Mouse (Mus musculus) limb, embryonic 10.5 days (tissue): ENCODE measurements at regions not wholly inside any gene's neighbourhood (a gene's known extent, or its start where the extent isn't known, plus 50 kb on each side); places are given as distances from the start of the nearest gene placed in this dataset.

Experiments used
- DNase-seq: peaks from one replicate; pipeline ENCODE4 v3.0.0-alpha.2; 2017; ENCODE audit warnings: low spot score
- H3K27ac ChIP-seq: fragments of 300-500 bp; sonication (generic); 2 replicates; pipeline ENCODE4 v1.5.1; 2016; ENCODE audit warnings: mild to moderate bottlenecking
- H3K27me3 ChIP-seq: fragments of 300-500 bp; sonication (generic); 2 replicates; pipeline ENCODE4 v1.6.1; 2016; ENCODE audit warnings: low read depth, mild to moderate bottlenecking; ENCODE audit not compliant: poor library complexity, severe bottlenecking
- H3K36me3 ChIP-seq: fragments of 300-500 bp; sonication (generic); 2 replicates; pipeline ENCODE4 v1.6.1; 2016; ENCODE audit warnings: mild to moderate bottlenecking, moderate library complexity
- H3K4me1 ChIP-seq: fragments of 300-500 bp; sonication (generic); 2 replicates; pipeline ENCODE4 v1.6.1; 2016
- H3K4me3 ChIP-seq: fragments of 300-500 bp; sonication (generic); 2 replicates; pipeline ENCODE4 v1.5.1; 2016; ENCODE audit warnings: mild to moderate bottlenecking, moderate library complexity
- H3K9me3 ChIP-seq: fragments of 300-500 bp; sonication (generic); replicated peaks from 2 replicates; pipeline ENCODE4 v1.6.1; 2016; ENCODE audit warnings: mild to moderate bottlenecking
- WGBS: fragments of 180-500 bp; shearing (Covaris S2); methylation state at CpG from one replicate; pipeline ENCODE4 v1.1.7; 2016; 5-methylcytosine and 5-hydroxymethylcytosine counted together

DNA sequence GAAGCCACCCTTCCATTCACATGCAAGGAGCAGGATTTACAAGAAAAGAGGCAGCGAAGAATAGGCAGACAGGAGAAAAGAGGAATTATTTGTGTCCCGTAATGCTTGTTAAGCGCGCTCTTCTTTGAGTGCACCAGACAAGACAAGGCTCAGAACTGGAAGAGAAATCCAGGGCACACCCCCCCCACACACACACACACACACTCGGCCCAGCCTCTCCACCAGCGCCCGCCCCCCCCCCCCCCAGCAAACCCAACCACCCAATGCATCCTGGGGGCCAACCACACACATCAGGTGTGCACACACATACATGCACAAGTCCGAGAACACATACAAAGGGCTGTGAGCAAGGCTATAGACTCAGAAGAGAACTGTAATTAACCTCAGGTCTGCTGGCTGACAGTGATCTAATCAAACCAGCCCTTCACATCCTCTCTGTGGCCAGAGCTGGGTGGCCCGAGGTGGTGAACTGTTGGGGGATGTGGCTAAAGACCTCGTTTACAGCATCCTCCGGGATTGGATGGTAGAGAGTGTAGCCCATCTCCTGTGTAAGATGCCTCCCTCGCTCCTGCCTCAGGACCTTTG lies 108.7 kb upstream of the Lhx5 start:
- Histone ChIP-seq H3K27me3 (peaks cover 94% of the 10 kb centered on the region), H3K27ac (peak overlapping the region; percentile 66; the same call in 1 of the 2 replicates), H3K4me3 (peak overlapping the region; percentile 40), H3K4me1 (peaks cover 10% of the 10 kb centered on the region), H3K9me3 (no peaks in the 10 kb centered on the region), H3K36me3 (no peaks in the 10 kb centered on the region)
- 15% methylated on average over 12 of the region's 12 CpGs for WGBS
- DNase-seq, result no peak

DNA sequence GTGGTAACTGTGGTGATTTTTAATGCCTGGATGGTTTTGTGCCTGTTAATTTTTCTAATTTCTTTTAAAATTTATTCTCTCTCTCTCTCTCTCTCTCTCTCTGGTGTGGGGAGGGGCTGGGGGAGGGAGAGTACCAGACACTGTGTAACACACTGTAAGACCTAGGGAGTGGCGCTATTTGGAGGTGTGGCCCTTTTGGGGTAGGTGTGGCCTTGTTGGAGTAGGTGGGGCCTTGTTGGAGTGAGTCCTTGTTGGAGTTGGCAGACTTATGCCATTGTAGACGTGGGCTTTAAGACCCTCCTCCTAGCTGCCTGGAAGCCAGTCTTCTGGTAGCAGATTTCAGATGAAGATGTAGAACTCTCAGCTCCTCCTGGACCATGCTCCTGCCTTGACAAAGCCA lies 107.4 kb upstream of the Lhx5 start:
- Histone ChIP-seq H3K9me3 (no peaks in the 10 kb centered on the region), H3K4me1 (peaks cover 10% of the 10 kb centered on the region), H3K36me3 (no peaks in the 10 kb centered on the region), H3K27ac (no peak overlapping the region), H3K4me3 (no peak overlapping the region), H3K27me3 (peaks cover 90% of the 10 kb centered on the region)
- DNase-seq, result no peak
- WGBS, result 94% methylated on average over 2 of the region's 2 CpGs

DNA sequence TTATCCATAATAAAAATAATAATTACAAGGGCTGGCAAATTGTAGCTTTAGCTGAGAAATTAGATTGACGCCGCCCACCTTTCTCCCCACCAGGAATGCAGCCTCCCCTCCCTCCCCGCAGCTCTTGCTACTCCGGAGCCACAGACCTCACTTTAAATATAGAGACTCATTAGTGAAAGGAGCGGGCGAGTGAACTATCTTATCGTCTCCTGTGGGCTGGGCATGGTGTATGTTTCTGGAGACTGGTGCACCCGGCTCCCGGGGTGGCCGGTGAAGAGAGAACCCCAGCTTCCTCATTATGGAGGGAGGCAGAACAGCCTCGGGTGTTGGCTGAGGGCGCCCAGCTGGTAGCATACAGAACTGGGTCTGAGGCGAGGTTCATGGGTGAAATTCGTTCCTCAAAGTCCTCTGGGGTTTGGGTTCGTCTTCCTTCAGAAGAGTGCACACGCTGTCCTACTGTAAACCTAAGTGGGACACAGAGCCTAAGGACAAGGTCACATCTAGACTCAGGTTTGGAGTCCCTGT lies 106.1 kb upstream of the Lhx5 start:
- H3K27ac ChIP-seq, result no peak overlapping the region
- DNase-seq, result no peak
- H3K4me3 ChIP-seq, result no peak overlapping the region
- no peaks in the 10 kb centered on the region for H3K9me3 ChIP-seq
- 65% methylated on average over 16 of the region's 16 CpGs for WGBS
- peaks cover 77% of the 10 kb centered on the region for H3K27me3 ChIP-seq
- peaks cover 13% of the 10 kb centered on the region for H3K4me1 ChIP-seq
- no peaks in the 10 kb centered on the region for H3K36me3 ChIP-seq

DNA sequence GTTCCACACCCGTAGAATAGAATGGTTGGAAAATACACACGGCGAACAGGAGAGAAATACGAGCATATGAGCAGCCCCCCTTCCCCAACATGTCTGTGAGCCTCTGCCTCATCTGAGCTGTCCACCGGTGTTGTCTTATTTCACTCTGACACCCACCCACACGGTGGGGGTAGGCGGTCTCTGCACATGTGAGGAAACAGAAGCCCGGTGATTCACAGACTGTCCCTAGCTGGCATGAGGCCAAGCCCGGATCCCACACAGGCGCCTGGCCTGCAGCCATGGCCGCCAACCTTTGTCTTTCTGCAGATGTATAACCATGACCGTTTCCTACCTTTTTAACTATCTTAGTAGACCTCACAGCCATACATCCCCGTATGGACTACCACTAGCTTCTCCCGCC lies 99.5 kb upstream of the Lhx5 start:
- H3K27ac ChIP-seq, result no peak overlapping the region
- DNase-seq, result no peak
- H3K27me3 ChIP-seq, result peaks cover 30% of the 10 kb centered on the region
- H3K4me1 ChIP-seq, result peaks cover 10% of the 10 kb centered on the region
- H3K9me3 ChIP-seq, result no peaks in the 10 kb centered on the region
- 92% methylated on average over 14 of the region's 14 CpGs for WGBS
- no peak overlapping the region for H3K4me3 ChIP-seq
- H3K36me3 ChIP-seq, result no peaks in the 10 kb centered on the region

DNA sequence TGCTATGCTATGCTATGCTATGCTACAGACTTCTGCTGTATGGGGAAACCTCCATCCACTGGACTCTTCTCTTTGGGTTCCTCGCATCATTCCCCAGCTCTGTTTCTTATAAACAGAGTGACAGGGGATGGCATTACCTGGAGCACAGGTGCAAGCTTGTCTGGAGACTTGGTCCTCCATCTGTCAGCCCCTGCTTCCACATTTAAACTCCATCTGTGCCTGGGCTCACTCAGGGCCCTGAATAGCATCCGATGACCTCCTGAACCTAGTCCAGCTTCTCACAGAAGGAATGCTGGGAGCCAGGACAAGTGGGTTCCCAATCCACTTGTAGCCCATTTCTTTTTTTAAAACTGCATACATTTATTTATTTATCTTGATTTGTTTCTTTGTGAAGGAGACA lies 92.3 kb upstream of the Lhx5 start:
- 88% methylated on average over 2 of the region's 2 CpGs for WGBS
- Histone ChIP-seq H3K27me3 (peaks cover 39% of the 10 kb centered on the region), H3K36me3 (no peaks in the 10 kb centered on the region), H3K27ac (no peak overlapping the region), H3K4me1 (peaks cover 5% of the 10 kb centered on the region; the same call in 1 of the 2 replicates), H3K4me3 (no peak overlapping the region), H3K9me3 (no peaks in the 10 kb centered on the region)
- no peak for DNase-seq

DNA sequence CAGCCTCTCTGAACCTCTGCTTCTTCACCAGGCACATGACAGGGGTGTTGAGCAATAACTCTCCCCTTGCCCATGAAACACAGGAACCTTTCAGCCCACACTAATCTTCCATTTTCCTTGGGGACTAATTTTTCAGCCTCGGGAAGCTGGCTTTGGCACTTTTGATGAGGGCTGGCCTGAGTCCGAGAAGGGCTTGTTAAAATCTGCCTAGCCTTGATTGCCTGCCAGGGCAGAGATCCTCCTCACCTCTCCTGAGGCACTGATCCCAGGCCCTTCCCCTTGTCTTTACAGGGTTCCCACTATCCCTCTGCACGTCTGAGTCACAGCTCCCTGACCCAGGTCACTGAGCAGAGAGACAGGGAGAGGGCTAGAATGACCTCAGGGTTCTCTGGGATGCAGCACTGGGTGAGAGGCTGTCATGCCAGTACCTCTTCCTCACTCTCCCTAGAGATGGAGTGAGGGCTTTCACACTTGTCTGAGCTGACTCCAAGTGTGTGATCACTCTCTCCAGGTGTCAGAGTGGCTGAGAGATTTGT lies 90.7 kb upstream of the Lhx5 start:
- 31% methylated on average over 3 of the region's 3 CpGs for WGBS
- no peak for DNase-seq
- H3K4me1 ChIP-seq, result peaks cover 5% of the 10 kb centered on the region; the same call in 1 of the 2 replicates
- H3K36me3 ChIP-seq, result no peaks in the 10 kb centered on the region
- H3K4me3 ChIP-seq, result no peak overlapping the region
- no peaks in the 10 kb centered on the region for H3K9me3 ChIP-seq
- H3K27ac ChIP-seq, result no peak overlapping the region
- H3K27me3 ChIP-seq, result peaks cover 33% of the 10 kb centered on the region

GRCm38 (mm10) chr5:120350461-120350860 lies 81.0 kb upstream of the Lhx5 start:
- Histone ChIP-seq H3K27me3 (peaks cover 28% of the 10 kb centered on the region), H3K4me3 (no peak overlapping the region), H3K36me3 (no peaks in the 10 kb centered on the region), H3K27ac (no peak overlapping the region), H3K9me3 (no peaks in the 10 kb centered on the region), H3K4me1 (no peaks in the 10 kb centered on the region)
- DNase-seq, result no peak
- 84% methylated on average over 3 of the region's 3 CpGs for WGBS

- no peak for DNase-seq
- Histone ChIP-seq H3K27ac (no peak overlapping the region), H3K4me1 (no peaks in the 10 kb centered on the region), H3K36me3 (no peaks in the 10 kb centered on the region), H3K4me3 (no peak overlapping the region), H3K27me3 (peaks cover 41% of the 10 kb centered on the region), H3K9me3 (no peaks in the 10 kb centered on the region)
- 46% methylated on average over 5 of the region's 5 CpGs for WGBS
Measured at GRCm38 (mm10) chr5:120351827-120352226, 79.7 kb upstream of the Lhx5 start.

- Histone ChIP-seq H3K4me1 (peaks cover 6% of the 10 kb centered on the region), H3K9me3 (no peaks in the 10 kb centered on the region), H3K36me3 (no peaks in the 10 kb centered on the region), H3K27me3 (peaks cover 58% of the 10 kb centered on the region), H3K4me3 (no peak overlapping the region), H3K27ac (no peak overlapping the region)
- 78% methylated on average over 5 of the region's 5 CpGs for WGBS
- no peak for DNase-seq
Measured at GRCm38 (mm10) chr5:120353657-120354056, 77.8 kb upstream of the Lhx5 start.

- WGBS, result 87% methylated on average over 4 of the region's 4 CpGs
- H3K4me3 ChIP-seq, result no peak overlapping the region
- H3K27me3 ChIP-seq, result peaks cover 78% of the 10 kb centered on the region
- H3K9me3 ChIP-seq, result no peaks in the 10 kb centered on the region
- H3K4me1 ChIP-seq, result peaks cover 6% of the 10 kb centered on the region
- H3K27ac ChIP-seq, result no peak overlapping the region
- DNase-seq, result no peak
- no peaks in the 10 kb centered on the region for H3K36me3 ChIP-seq
Measured at GRCm38 (mm10) chr5:120356950-120357349, 74.5 kb upstream of the Lhx5 start.

DNA sequence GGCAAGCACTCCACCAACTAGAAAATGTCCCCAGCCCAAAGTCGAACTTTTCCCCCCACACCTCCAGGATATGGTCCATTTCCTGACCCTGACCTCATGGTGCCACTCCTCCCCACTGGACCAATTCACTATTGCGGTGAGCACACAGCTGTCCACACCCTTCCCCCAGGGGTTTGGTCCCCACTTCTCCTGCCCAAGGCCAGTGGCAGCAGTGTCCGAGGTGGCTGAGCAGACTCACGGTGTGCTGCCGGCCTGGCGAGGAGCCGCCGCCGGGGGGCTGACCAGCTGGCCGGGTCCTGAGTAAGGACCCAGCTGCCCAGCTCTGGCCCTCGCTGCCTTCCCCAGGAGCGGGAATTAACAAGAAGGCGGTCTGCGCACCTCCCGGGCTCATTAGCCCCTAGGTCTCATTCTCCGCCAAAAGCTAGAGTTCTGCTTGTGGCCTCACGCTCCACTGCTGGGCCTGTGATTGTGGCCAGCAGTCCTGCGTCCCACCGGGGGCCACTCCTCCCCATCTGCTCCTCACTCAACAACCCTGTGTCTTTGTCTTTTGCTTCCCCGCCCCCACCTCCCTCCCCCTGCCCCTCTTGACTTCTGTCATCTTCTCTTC lies 73.3 kb upstream of the Lhx5 start:
- H3K27ac ChIP-seq, result no peak overlapping the region

DNA sequence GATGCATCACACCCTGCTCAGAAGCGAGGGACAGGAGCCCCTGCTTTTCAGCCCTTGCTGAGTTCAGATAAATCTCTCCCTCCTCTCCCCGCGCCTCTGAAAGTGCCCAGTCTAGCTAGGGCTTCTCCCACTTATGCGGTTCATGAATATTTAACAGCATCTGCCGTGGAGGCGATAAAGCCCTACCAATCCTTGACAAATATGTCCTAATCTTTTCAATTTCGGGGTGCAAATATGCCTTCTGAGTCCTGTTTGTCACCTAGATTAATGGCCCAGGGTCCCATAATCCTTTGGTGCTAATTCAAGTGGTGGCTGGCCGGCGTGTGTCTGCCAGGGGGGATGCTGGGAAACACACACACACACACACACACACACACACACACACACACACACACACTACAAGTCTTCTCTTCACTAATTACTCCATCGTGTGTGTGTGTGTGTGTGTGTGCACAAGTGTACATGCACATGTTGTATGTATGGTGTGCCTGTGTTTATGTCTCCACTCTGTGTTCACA lies 65.5 kb upstream of the Lhx5 start:
- Histone ChIP-seq H3K4me1 (peaks cover 1% of the 10 kb centered on the region), H3K27me3 (peaks cover 34% of the 10 kb centered on the region), H3K4me3 (no peak overlapping the region), H3K9me3 (no peaks in the 10 kb centered on the region), H3K27ac (no peak overlapping the region), H3K36me3 (no peaks in the 10 kb centered on the region)
- DNase-seq, result no peak
- 51% methylated on average over 10 of the region's 10 CpGs for WGBS

More for the DNA sequence above, 73.3 kb upstream of the Lhx5 start:
- peak; percentile 38 for DNase-seq
- peaks cover 68% of the 10 kb centered on the region for H3K27me3 ChIP-seq
- H3K9me3 ChIP-seq, result no peaks in the 10 kb centered on the region
- H3K4me1 ChIP-seq, result peaks cover 6% of the 10 kb centered on the region
- H3K36me3 ChIP-seq, result no peaks in the 10 kb centered on the region
- WGBS, result 12% methylated on average over 20 of the region's 20 CpGs
- no peak overlapping the region for H3K4me3 ChIP-seq

- 88% methylated on average over 1 of the region's 1 CpGs for WGBS
- H3K36me3 ChIP-seq, result no peaks in the 10 kb centered on the region
- no peak for DNase-seq
- no peak overlapping the region for H3K27ac ChIP-seq
- no peaks in the 10 kb centered on the region for H3K9me3 ChIP-seq
- H3K4me3 ChIP-seq, result no peak overlapping the region
- peaks cover 7% of the 10 kb centered on the region for H3K4me1 ChIP-seq
- H3K27me3 ChIP-seq, result peaks cover 50% of the 10 kb centered on the region
Measured at GRCm38 (mm10) chr5:120368797-120369196, 62.7 kb upstream of the Lhx5 start.
